Comparison of ENCODE assay signal across 23 mouse cellular contexts in the genomic region with DNA sequence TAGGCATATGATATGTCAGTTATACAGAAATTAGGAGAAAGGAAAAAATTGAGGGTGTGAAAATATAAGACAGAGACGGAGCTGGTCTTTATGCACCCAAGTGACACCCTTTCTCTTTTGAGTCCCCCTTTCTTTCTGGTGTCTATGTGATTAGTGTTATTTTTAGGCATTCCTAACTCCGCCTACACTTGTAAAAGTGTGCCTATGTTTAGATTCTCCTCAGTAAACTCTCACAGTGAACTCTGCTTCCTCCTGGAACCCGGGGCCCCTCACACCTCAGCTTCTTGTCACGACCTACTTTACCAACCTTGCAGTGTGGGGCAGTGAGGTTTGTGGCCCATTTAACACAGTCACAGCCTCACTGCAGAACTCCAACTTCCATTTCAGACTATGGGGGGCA.
A peak's percentile ranks its signal among the peaks of the same experiment; 100 is the strongest.
DNase-seq lines count a peak whose midpoint lies in the region; ATAC-seq and TF ChIP-seq lines count a peak whose summit lies in the region.
"Had no signal": no experiment of that assay in that cellular context is flagged by ENCODE, and none has a peak within 500 bp of the region (broad histone marks: within the 10 kb centered on the region; RNA-seq: fewer than 3 reads in every experiment).

No protein-coding gene starts in this region.

- no peak for ATAC-seq in heart, embryonic 13.5 days (ENCODE audit: extremely low read depth, insufficient number of reproducible peaks, low FRiP score, low TSS enrichment)
- no peak for ATAC-seq in hindbrain, embryonic 13.5 days (ENCODE audit: low FRiP score)
- peak; percentile 58 for ATAC-seq in heart, postnatal 0 days (ENCODE audit: insufficient read depth, low read depth)
- ATAC-seq: CD4-positive, CD25-positive, alpha-beta regulatory T cell, adult 4 months; forebrain, embryonic 14.5 days; intestine, embryonic 16.5 days had no signal

- H3K9me3 ChIP-seq in heart, embryonic 13.5 days, result no peaks in the 10 kb centered on the region
- no peaks in the 10 kb centered on the region for H3K9me3 ChIP-seq in hindbrain, embryonic 10.5 days
- H3K9me3 ChIP-seq in hindbrain, embryonic 13.5 days, result no peaks in the 10 kb centered on the region
- H3K9me3 ChIP-seq in heart, postnatal 0 days (replicated peaks; ENCODE audit: control insufficient read depth, low read length), result no peaks in the 10 kb centered on the region
- H3K9me3 ChIP-seq: embryonic facial prominence, embryonic 15.5 days; forebrain, embryonic 10.5 days; G1E; hindbrain, embryonic 12.5 days had no signal

- no peak overlapping the region for H3K9ac ChIP-seq in heart, adult 2 months (ENCODE audit: low read depth, low read length)
- H3K9ac ChIP-seq in heart, embryonic 13.5 days, result peak overlapping the region; percentile 11; the same call in 1 of the 2 replicates
- no peak overlapping the region for H3K9ac ChIP-seq in hindbrain, embryonic 13.5 days
- no peak overlapping the region for H3K9ac ChIP-seq in heart, postnatal 0 days (replicated peaks; ENCODE audit: low read depth, low read length)
- H3K9ac ChIP-seq: embryonic facial prominence, embryonic 15.5 days; hindbrain, embryonic 12.5 days had no signal

- intact Hi-C loops in heart, adult 2 months (cut with DNase I), result no loop called here

- H3K79me2 ChIP-seq in heart, adult 2 months (replicated peaks; ENCODE audit: control insufficient read depth, insufficient read depth, low read length), result no peaks in the 10 kb centered on the region

- no peak for TF ChIP-seq EP300 in heart, adult 2 months (IDR thresholded peaks at IDR 0.05; ENCODE audit: insufficient read depth, low read depth, low read length)
- TF ChIP-seq EP300 in heart, postnatal 0 days (IDR thresholded peaks at IDR 0.05; ENCODE audit: low read depth), result no peak

- DNase-seq in heart, adult 2 months, result no peak
- no peak for DNase-seq in heart, postnatal 4 days
- no peak for DNase-seq in heart, adult 11 months
- no peak for DNase-seq in hindbrain, embryonic 10.5 days (ENCODE audit: low spot score)
- peak; percentile 33 for DNase-seq in heart, postnatal 0 days (ENCODE audit: low spot score)
- DNase-seq: adrenal gland, adult 8-10 months; adrenal gland, postnatal 36 days; B cell, adult 2 months; cerebellum, adult 2 months; embryo, embryonic 11 days; gastrocnemius, adult 2 months; gastrocnemius, postnatal 25 days; kidney, adult 2 months had no signal

- WGBS in heart, adult 2 months, result 46% methylated on average over 4 of the region's 4 CpGs
- 30% methylated on average over 4 of the region's 4 CpGs for WGBS in heart, embryonic 13.5 days
- 86% methylated on average over 4 of the region's 4 CpGs for WGBS in hindbrain, embryonic 10.5 days
- 87% methylated on average over 4 of the region's 4 CpGs for WGBS in hindbrain, embryonic 13.5 days
- WGBS in heart, postnatal 0 days, result 25% methylated on average over 4 of the region's 4 CpGs

- H3K27ac ChIP-seq in heart, adult 2 months, result peak overlapping the region; percentile 43
- peak overlapping the region; percentile 85 for H3K27ac ChIP-seq in heart, embryonic 13.5 days (replicated peaks)
- H3K27ac ChIP-seq in hindbrain, embryonic 10.5 days, result peak overlapping the region; percentile 45; the same call in 1 of the 2 replicates
- no peak overlapping the region for H3K27ac ChIP-seq in hindbrain, embryonic 13.5 days
- peak overlapping the region; percentile 79 for H3K27ac ChIP-seq in heart, postnatal 0 days (ENCODE audit: low read depth)
- H3K27ac ChIP-seq: embryonic facial prominence, embryonic 15.5 days; forebrain, embryonic 10.5 days; gastrocnemius, adult 2 months; hindbrain, embryonic 12.5 days had no signal

- H3K4me1 ChIP-seq in heart, adult 2 months (ENCODE audit: control insufficient read depth, insufficient read depth, low read length), result no peaks in the 10 kb centered on the region; the same call in none of the 2 replicates
- H3K4me1 ChIP-seq in heart, embryonic 13.5 days, result peaks cover 59% of the 10 kb centered on the region
- peaks cover 9% of the 10 kb centered on the region for H3K4me1 ChIP-seq in hindbrain, embryonic 10.5 days (replicated peaks)
- 0 out of 2 replicates have a peak, but pooled peaks cover 6% of the 10 kb centered on the region for H3K4me1 ChIP-seq in hindbrain, embryonic 13.5 days (replicated peaks)
- peaks cover 17% of the 10 kb centered on the region for H3K4me1 ChIP-seq in heart, postnatal 0 days (ENCODE audit: control insufficient read depth, insufficient read depth)
- H3K4me1 ChIP-seq: embryonic facial prominence, embryonic 15.5 days had no signal

- TF ChIP-seq POLR2A in heart, adult 2 months (IDR thresholded peaks at IDR 0.05; ENCODE audit: insufficient read depth, low read depth, low read length), result no peak

- H3K4me2 ChIP-seq in heart, embryonic 13.5 days, result peak overlapping the region; percentile 55
- H3K4me2 ChIP-seq in hindbrain, embryonic 13.5 days, result no peak overlapping the region
- peak overlapping the region; percentile 50 for H3K4me2 ChIP-seq in heart, postnatal 0 days (ENCODE audit: low read depth, low read length)
- H3K4me2 ChIP-seq: embryonic facial prominence, embryonic 15.5 days; hindbrain, embryonic 12.5 days had no signal

- no peak overlapping the region for H3K4me3 ChIP-seq in heart, adult 2 months
- peak overlapping the region; percentile 7; the same call in 1 of the 2 replicates for H3K4me3 ChIP-seq in heart, embryonic 13.5 days
- H3K4me3 ChIP-seq in hindbrain, embryonic 10.5 days, result no peak overlapping the region
- no peak overlapping the region for H3K4me3 ChIP-seq in hindbrain, embryonic 13.5 days
- peak overlapping the region; percentile 13 for H3K4me3 ChIP-seq in heart, postnatal 0 days (ENCODE audit: low read depth, low read length)
- H3K4me3 ChIP-seq: embryonic facial prominence, embryonic 15.5 days; erythroblast, embryonic 14.5 days; forebrain, embryonic 10.5 days; gastrocnemius, adult 2 months; hindbrain, embryonic 12.5 days had no signal

- no peaks in the 10 kb centered on the region for H3K27me3 ChIP-seq in heart, adult 2 months (ENCODE audit: control insufficient read depth, insufficient read depth, low read length)
- H3K27me3 ChIP-seq in heart, embryonic 13.5 days (replicated peaks), result no peaks in the 10 kb centered on the region
- H3K27me3 ChIP-seq in hindbrain, embryonic 10.5 days (ENCODE audit: insufficient read depth, poor library complexity, severe bottlenecking), result no peaks in the 10 kb centered on the region
- H3K27me3 ChIP-seq in hindbrain, embryonic 13.5 days, result no peaks in the 10 kb centered on the region
- no peaks in the 10 kb centered on the region for H3K27me3 ChIP-seq in heart, postnatal 0 days (ENCODE audit: control insufficient read depth, insufficient read depth, low read length)
- H3K27me3 ChIP-seq: hindbrain, embryonic 12.5 days had no signal

- no peak for TF ChIP-seq CTCF in heart, adult 2 months (IDR thresholded peaks at IDR 0.05)
- no peak for TF ChIP-seq CTCF in heart, postnatal 0 days (IDR thresholded peaks at IDR 0.05; ENCODE audit: low read depth)

- no peaks in the 10 kb centered on the region for H3K36me3 ChIP-seq in heart, adult 2 months (ENCODE audit: control insufficient read depth, insufficient read depth, low read length)
- H3K36me3 ChIP-seq in heart, embryonic 13.5 days, result no peaks in the 10 kb centered on the region
- H3K36me3 ChIP-seq in hindbrain, embryonic 10.5 days, result no peaks in the 10 kb centered on the region
- no peaks in the 10 kb centered on the region for H3K36me3 ChIP-seq in hindbrain, embryonic 13.5 days
- no peaks in the 10 kb centered on the region for H3K36me3 ChIP-seq in heart, postnatal 0 days (replicated peaks; ENCODE audit: control insufficient read depth, insufficient read depth, low read length)
- H3K36me3 ChIP-seq: embryonic facial prominence, embryonic 15.5 days; forebrain, embryonic 10.5 days; G1E; hindbrain, embryonic 12.5 days had no signal

Comparison
In these comparisons a context has a peak if more than half of its experiments do, and no peak if none do; other contexts are left out.
1. H3K4me3 ChIP-seq: peak in heart, embryonic 13.5 days (single experiment) and heart, postnatal 0 days (single experiment); none in heart, adult 2 months (single experiment), hindbrain, embryonic 10.5 days (single experiment) and hindbrain, embryonic 13.5 days (single experiment).